Mouse (Mus musculus) forebrain, postnatal 0 days (tissue): ENCODE data around the gene Tbx2. TPM values are rescaled to one million over a fixed set of nuclear protein-coding genes. Genes with fewer than 3 reads are reported as not detected.

Experiments used
- ATAC-seq: fragments of 200-750 bp; cut with Nextera tagmentation; 2 replicates; pipeline ENCODE4 v1.8.0; 2017; ENCODE audit warnings: mild to moderate bottlenecking, moderate library complexity
- DNase-seq: peaks from one replicate; pipeline ENCODE4 v3.0.0-alpha.2; 2015
- H3K27ac ChIP-seq: fragments of 300-500 bp; sonication (generic); 2 replicates; pipeline ENCODE4 v1.5.1; 2014; ENCODE audit warnings: low read depth, mild to moderate bottlenecking, antibody characterized with exemption, low read length, moderate library complexity, mixed read lengths
- H3K27me3 ChIP-seq: fragments of 300-500 bp; sonication (generic); 2 replicates; pipeline ENCODE4 v1.6.1; 2014; ENCODE audit warnings: mild to moderate bottlenecking, low read length, mixed read lengths; ENCODE audit not compliant: insufficient read depth
- H3K36me3 ChIP-seq: fragments of 300-500 bp; sonication (generic); 2 replicates; pipeline ENCODE4 v1.6.1; 2014; ENCODE audit warnings: mild to moderate bottlenecking, moderate library complexity; ENCODE audit not compliant: insufficient read depth
- H3K4me1 ChIP-seq: fragments of 300-500 bp; sonication (generic); 2 replicates; pipeline ENCODE4 v1.6.1; 2014; ENCODE audit warnings: antibody characterized with exemption; ENCODE audit not compliant: insufficient read depth
- H3K4me2 ChIP-seq: fragments of 300-500 bp; sonication (generic); 2 replicates; pipeline ENCODE4 v1.6.1; 2014; ENCODE audit warnings: low read depth, mild to moderate bottlenecking, moderate library complexity
- H3K4me3 ChIP-seq: fragments of 300-500 bp; sonication (generic); 2 replicates; pipeline ENCODE4 v1.5.1; 2014; ENCODE audit warnings: low read depth, low read length, mixed read lengths
- H3K9ac ChIP-seq: fragments of 300-500 bp; sonication (generic); 2 replicates; pipeline ENCODE4 v1.6.1; 2014; ENCODE audit warnings: mild to moderate bottlenecking
- H3K9me3 ChIP-seq: fragments of 300-500 bp; sonication (generic); 2 replicates; pipeline ENCODE4 v1.6.1; 2016; ENCODE audit warnings: low read length
- CTCF ChIP-seq: sonication (generic); IDR thresholded peaks from 2 replicates; pipeline ENCODE4 v1.5.1; 2016; ENCODE audit warnings: antibody characterized with exemption, control low read depth, low read depth
- WGBS: fragments of 180-500 bp; shearing (Covaris S2); extraction: QIAGEN DNeasy Blood & Tissue Kit; methylation state at CpG from one replicate; pipeline ENCODE4 v1.1.7; 2014; 5-methylcytosine and 5-hydroxymethylcytosine counted together
- polyA plus RNA-seq: library from polyadenylated mRNA; unstranded; fragments of >200 nt; fragmentation: Nextera tagmentation; extraction: Ambion mirVana; gene quantifications from 2 replicates; pipeline ENCODE4 v1.2.1, GENCODE M21; 2015
- total RNA-seq: library from RNA; depleted of rRNA; stranded (reverse); fragments of >200 nt; gene quantifications from 2 replicates; pipeline ENCODE4 v1.2.3, GENCODE M21; 2014

Gene Tbx2
- total and polyA plus RNA-seq, 2 experiments from 2014 or later, result 0.44 to 5.1 TPM

DNA sequence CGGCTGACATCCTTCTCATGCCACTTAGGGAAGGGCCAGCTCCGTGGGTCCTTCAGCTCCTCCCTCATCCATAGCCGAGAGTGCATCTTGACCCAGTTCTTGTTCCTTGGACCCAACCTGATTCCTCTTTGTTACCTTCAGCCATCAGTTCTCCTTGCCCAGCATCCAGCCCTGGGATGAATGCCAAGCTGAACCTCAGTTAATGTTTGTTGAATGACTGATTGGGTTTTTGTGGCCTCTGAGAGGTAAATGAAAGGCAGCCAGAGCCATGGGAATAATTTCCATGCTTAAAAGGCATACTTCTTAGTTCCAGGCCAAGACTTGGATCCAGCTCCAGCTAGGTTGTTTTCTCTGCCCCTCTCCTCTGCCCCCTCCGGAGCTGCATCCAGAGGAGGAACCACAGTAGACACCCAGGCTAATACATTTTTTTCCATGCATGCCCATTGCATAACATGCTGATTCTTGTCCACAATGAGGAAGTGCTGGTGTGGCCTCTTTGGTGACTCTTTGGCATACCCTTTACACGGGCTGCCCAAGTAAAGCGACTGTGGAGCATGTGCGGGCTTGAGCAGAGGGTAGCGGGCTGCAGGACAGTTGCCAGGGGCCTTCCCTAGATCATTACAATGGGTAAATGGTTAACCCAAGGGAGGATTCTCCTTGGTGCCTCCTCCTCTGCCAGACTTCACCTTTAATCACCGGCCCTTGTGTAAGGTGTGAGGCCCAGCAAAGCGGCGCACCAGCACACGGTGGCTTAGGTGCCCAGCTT lies 20.0 kb upstream of the Tbx2 start:
- no peaks in the 10 kb centered on the region for H3K9me3 ChIP-seq
- WGBS, result 79% methylated on average over 12 of the region's 12 CpGs
- no peak overlapping the region for H3K27ac ChIP-seq
- no peak overlapping the region for H3K4me2 ChIP-seq
- no peak for TF ChIP-seq CTCF
- ATAC-seq, result no peak
- no peaks in the 10 kb centered on the region; the same call in 1 of the 2 replicates for H3K27me3 ChIP-seq
- no peaks in the 10 kb centered on the region for H3K36me3 ChIP-seq
- H3K4me3 ChIP-seq, result no peak overlapping the region
- no peak for DNase-seq
- no peak overlapping the region for H3K9ac ChIP-seq
- H3K4me1 ChIP-seq, result no peaks in the 10 kb centered on the region

DNA sequence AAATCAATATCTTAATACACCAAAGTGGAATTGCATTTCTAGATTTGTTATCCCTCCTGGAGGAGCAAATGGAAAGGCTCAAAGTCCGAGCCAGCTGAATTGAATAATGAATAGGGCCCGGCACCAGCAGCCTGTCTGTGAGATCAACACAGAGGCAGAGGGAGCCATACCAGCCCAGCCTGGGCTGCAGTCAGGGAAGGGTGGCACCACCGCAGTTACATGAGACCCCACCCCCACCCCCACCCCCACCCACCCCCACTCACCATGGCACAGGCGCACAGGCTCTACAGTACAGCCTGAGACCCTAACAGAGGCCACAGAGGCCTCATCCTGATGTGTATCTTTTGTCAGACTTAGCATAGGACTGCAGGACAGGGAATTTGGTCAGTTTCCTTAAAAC lies 17.7 kb upstream of the Tbx2 start:
- Histone ChIP-seq H3K9me3 (no peaks in the 10 kb centered on the region), H3K27ac (no peak overlapping the region), H3K4me2 (no peak overlapping the region), H3K4me3 (no peak overlapping the region), H3K27me3 (no peaks in the 10 kb centered on the region; the same call in 1 of the 2 replicates), H3K4me1 (no peaks in the 10 kb centered on the region), H3K36me3 (no peaks in the 10 kb centered on the region), H3K9ac (no peak overlapping the region)
- 28% methylated on average over 4 of the region's 4 CpGs for WGBS
- DNase-seq (no peak), ATAC-seq (no peak)
- no peak for TF ChIP-seq CTCF

DNA sequence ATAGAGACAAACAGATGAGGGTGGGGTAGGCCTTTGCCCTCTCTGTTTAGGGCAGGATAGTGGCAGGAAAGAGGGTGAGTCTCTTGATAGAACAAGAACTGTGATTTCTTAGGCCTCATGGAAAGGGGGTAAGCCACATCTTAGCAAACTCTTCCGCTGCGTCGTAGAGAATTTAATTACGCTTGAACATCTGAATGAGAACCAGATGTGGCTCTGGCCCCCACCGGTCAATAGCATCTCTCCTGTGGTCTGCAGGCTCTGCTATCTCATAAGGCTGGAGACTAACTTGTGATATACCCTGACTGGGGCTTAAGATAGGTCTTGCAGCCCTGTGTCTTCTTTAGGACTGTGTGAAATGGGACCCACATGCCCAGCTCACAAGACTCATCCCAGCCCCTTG lies 15.9 kb upstream of the Tbx2 start:
- H3K9me3 ChIP-seq, result no peaks in the 10 kb centered on the region
- DNase-seq (no peak), ATAC-seq (no peak)
- no peaks in the 10 kb centered on the region; the same call in 1 of the 2 replicates for H3K27me3 ChIP-seq
- 88% methylated on average over 5 of the region's 5 CpGs for WGBS
- no peaks in the 10 kb centered on the region for H3K36me3 ChIP-seq
- TF ChIP-seq CTCF, result no peak
- H3K4me3 ChIP-seq, result no peak overlapping the region
- H3K4me1 ChIP-seq, result no peaks in the 10 kb centered on the region
- H3K9ac ChIP-seq, result no peak overlapping the region
- H3K27ac ChIP-seq, result no peak overlapping the region
- no peak overlapping the region for H3K4me2 ChIP-seq

DNA sequence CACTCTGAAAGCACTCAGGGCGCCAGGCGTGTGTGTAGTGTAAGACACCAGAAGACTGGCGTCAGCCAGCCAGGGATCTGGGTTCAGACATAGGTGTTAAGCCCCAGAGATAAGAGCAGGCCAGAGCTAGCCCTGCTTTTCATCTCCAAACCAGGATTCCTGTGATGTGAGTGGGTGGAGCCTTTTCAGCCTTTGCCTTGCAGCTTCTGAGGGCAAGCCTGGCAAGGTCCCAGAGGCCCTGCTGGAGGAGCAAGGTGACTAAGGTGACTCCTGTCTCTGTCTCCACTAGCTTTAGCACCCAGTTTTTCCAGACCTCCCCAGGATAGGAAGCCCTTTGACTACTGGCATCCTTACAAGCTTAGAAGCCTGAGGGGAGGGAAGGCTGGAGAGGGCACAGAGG lies 13.9 kb upstream of the Tbx2 start:
- H3K27me3 ChIP-seq, result no peaks in the 10 kb centered on the region; the same call in 1 of the 2 replicates
- no peak for TF ChIP-seq CTCF
- WGBS, result 79% methylated on average over 3 of the region's 3 CpGs
- H3K36me3 ChIP-seq, result no peaks in the 10 kb centered on the region
- ATAC-seq (no peak), DNase-seq (no peak)
- no peaks in the 10 kb centered on the region for H3K9me3 ChIP-seq
- H3K9ac ChIP-seq, result no peak overlapping the region
- H3K27ac ChIP-seq, result no peak overlapping the region
- H3K4me3 ChIP-seq, result no peak overlapping the region
- no peak overlapping the region for H3K4me2 ChIP-seq
- H3K4me1 ChIP-seq, result no peaks in the 10 kb centered on the region

DNA sequence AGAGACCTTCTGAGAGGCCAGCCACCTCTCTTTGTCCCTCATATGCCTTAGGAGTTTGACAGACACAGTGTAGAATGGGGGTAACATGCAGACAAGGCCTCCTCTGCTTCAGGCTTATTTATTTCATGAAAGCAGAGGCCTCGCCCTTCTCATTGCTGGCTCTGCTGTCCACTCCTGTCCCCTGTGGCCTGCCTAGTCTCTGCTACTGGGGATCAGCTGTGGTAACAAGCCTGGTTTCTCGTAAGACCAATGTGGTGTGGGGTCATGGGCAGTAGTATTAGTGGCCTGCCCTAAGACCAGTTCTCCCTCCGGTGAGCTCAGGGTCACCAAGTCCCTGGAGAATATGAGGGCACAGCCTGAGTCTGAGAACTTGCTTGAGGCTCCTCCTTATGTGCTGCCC lies 11.4 kb upstream of the Tbx2 start:
- Histone ChIP-seq H3K4me2 (no peak overlapping the region), H3K9ac (no peak overlapping the region), H3K27ac (no peak overlapping the region), H3K4me3 (no peak overlapping the region), H3K27me3 (peaks cover 12% of the 10 kb centered on the region), H3K36me3 (no peaks in the 10 kb centered on the region), H3K9me3 (no peaks in the 10 kb centered on the region), H3K4me1 (no peaks in the 10 kb centered on the region)
- 89% methylated on average over 3 of the region's 3 CpGs for WGBS
- DNase-seq (no peak), ATAC-seq (no peak)
- no peak for TF ChIP-seq CTCF

DNA sequence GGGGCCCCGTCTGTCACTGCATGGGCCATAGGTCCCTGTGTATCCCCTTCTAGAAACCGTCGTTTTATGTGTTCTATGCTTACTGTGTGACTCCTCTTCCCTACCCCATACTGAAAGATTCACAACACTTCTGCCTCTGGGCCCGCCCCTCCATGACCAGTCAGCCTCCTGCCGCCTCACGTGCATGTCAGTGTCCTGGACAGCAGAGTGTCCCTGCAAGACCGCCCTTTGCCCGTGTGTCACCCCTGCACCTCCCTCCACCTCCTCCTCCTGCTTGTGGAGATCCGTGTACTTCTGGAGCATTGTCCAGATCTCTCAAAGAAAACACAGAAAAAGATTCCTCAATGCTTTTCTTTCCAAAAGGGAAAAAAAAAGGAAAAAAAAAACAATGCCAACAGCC lies 10.7 kb upstream of the Tbx2 start:
- ATAC-seq (no peak), DNase-seq (no peak)
- Histone ChIP-seq H3K4me1 (no peaks in the 10 kb centered on the region), H3K4me2 (no peak overlapping the region), H3K27me3 (peaks cover 19% of the 10 kb centered on the region), H3K4me3 (no peak overlapping the region), H3K36me3 (no peaks in the 10 kb centered on the region), H3K27ac (no peak overlapping the region), H3K9me3 (no peaks in the 10 kb centered on the region), H3K9ac (no peak overlapping the region)
- 83% methylated on average over 9 of the region's 9 CpGs for WGBS
- no peak for TF ChIP-seq CTCF

DNA sequence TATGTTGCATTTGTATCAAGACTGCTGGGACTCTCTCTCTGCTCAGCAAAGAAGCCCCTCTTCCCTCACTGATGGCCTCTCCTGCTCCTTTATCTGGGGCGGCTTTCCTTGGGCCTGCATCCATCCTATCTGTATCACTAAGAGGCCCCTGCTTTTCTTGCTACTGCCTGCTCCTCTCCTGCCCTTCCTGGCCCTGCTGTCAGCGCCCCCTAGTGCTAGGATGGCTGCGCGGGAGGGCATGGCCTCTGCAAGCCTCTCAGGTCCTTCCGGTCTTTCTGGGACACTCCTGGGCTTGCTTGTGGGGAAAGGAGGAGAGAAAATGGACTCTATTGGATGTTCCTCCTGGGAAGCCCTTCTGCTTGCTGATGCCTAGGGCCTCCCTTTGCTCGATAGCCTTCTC lies 9.2 kb upstream of the Tbx2 start:
- H3K27me3 ChIP-seq, result peaks cover 34% of the 10 kb centered on the region
- H3K9me3 ChIP-seq, result no peaks in the 10 kb centered on the region
- no peaks in the 10 kb centered on the region for H3K36me3 ChIP-seq
- H3K4me2 ChIP-seq, result no peak overlapping the region
- H3K4me3 ChIP-seq, result no peak overlapping the region
- ATAC-seq (no peak), DNase-seq (peak; percentile 41)
- H3K4me1 ChIP-seq, result no peaks in the 10 kb centered on the region
- H3K9ac ChIP-seq, result no peak overlapping the region
- 11% methylated on average over 6 of the region's 6 CpGs for WGBS
- TF ChIP-seq CTCF, result peak; percentile 78
- H3K27ac ChIP-seq, result no peak overlapping the region
